Mouse (Mus musculus): ENCODE data around the gene Dnlz.

Dnlz gene

GRCm38 (mm10) chr2:26358667-26359320 lies 6.9 kb upstream of the Dnlz start:
- no peak for ATAC-seq (ENCODE audit: insufficient number of reproducible peaks, low FRiP score, low TSS enrichment)

GRCm38 (mm10) chr2:26357484-26357883 lies 5.6 kb upstream of the Dnlz start:
- no peak for ATAC-seq (ENCODE audit: insufficient number of reproducible peaks, low FRiP score, low TSS enrichment)

GRCm38 (mm10) chr2:26356678-26357077 lies 4.8 kb upstream of the Dnlz start:
- ATAC-seq (ENCODE audit: insufficient number of reproducible peaks, low FRiP score, low TSS enrichment) = no peak

GRCm38 (mm10) chr2:26356231-26356630 lies 4.3 kb upstream of the Dnlz start:
- no peak for ATAC-seq (ENCODE audit: insufficient number of reproducible peaks, low FRiP score, low TSS enrichment)

GRCm38 (mm10) chr2:26354401-26354800 lies 2.5 kb upstream of the Dnlz start:
- ATAC-seq (ENCODE audit: insufficient number of reproducible peaks, low FRiP score, low TSS enrichment) = no peak

GRCm38 (mm10) chr2:26353066-26353980 lies 1.4 kb upstream of the Dnlz start:
- ATAC-seq (ENCODE audit: insufficient number of reproducible peaks, low FRiP score, low TSS enrichment) = no peak

- 0 out of 2 replicates have a peak, but pooled peaks have one; percentile 4 for ATAC-seq (ENCODE audit: insufficient number of reproducible peaks, low FRiP score, low TSS enrichment)
Measured at GRCm38 (mm10) chr2:26352291-26352910, 491 bp upstream of the Dnlz start.

GRCm38 (mm10) chr2:26348241-26348640 lies 3.7 kb downstream of the Dnlz start:
- ATAC-seq (ENCODE audit: insufficient number of reproducible peaks, low FRiP score, low TSS enrichment) = no peak

- no peak for ATAC-seq (ENCODE audit: insufficient number of reproducible peaks, low FRiP score, low TSS enrichment)
Measured at GRCm38 (mm10) chr2:26342609-26343490, 9.1 kb downstream of the Dnlz start.

GRCm38 (mm10) chr2:26342044-26342443 lies 9.9 kb downstream of the Dnlz start:
- ATAC-seq (ENCODE audit: insufficient number of reproducible peaks, low FRiP score, low TSS enrichment) = peak; percentile 31; the same call in 1 of the 2 replicates

- ATAC-seq (ENCODE audit: insufficient number of reproducible peaks, low FRiP score, low TSS enrichment) = no peak
Measured at GRCm38 (mm10) chr2:26341510-26341981, 10.4 kb downstream of the Dnlz start.

- ATAC-seq (ENCODE audit: insufficient number of reproducible peaks, low FRiP score, low TSS enrichment) = peak; percentile 20; the same call in 1 of the 2 replicates
Measured at GRCm38 (mm10) chr2:26339204-26339551, 12.7 kb downstream of the Dnlz start.

GRCm38 (mm10) chr2:26338302-26339203 lies 13.4 kb downstream of the Dnlz start:
- ATAC-seq (ENCODE audit: insufficient number of reproducible peaks, low FRiP score, low TSS enrichment) = peak; percentile 42; the same call in 1 of the 2 replicates

GRCm38 (mm10) chr2:26330702-26331101 lies 21.2 kb downstream of the Dnlz start:
- no peak for ATAC-seq (ENCODE audit: insufficient number of reproducible peaks, low FRiP score, low TSS enrichment)

- ATAC-seq (ENCODE audit: insufficient number of reproducible peaks, low FRiP score, low TSS enrichment) = no peak
Measured at GRCm38 (mm10) chr2:26330056-26330468, 21.8 kb downstream of the Dnlz start.

- ATAC-seq (ENCODE audit: insufficient number of reproducible peaks, low FRiP score, low TSS enrichment) = 0 out of 2 replicates have a peak, but pooled peaks have one; percentile 49
Measured at GRCm38 (mm10) chr2:26329402-26329801, 22.5 kb downstream of the Dnlz start.

- no peak for ATAC-seq (ENCODE audit: insufficient number of reproducible peaks, low FRiP score, low TSS enrichment)
Measured at GRCm38 (mm10) chr2:26327852-26328251, 24.1 kb downstream of the Dnlz start.

- peak; percentile 71 for ATAC-seq (ENCODE audit: insufficient number of reproducible peaks, low FRiP score, low TSS enrichment)
Measured at GRCm38 (mm10) chr2:26325386-26326181, 26.3 kb downstream of the Dnlz start.

All from cerebellum, adult (tissue).